Mouse (Mus musculus) C2C12 (cell line): ENCODE measurements around the gene Dedd. TPM values are rescaled to one million over a fixed set of nuclear protein-coding genes. Genes with fewer than 3 reads are reported as not detected.

Experiments
- H3K27me3 ChIP-seq: one replicate; pipeline ENCODE4 v1.6.1; 2011; ENCODE audit not compliant: control insufficient read depth, insufficient read depth, insufficient read length
- H3K36me3 ChIP-seq: one replicate; pipeline ENCODE4 v1.6.1; 2011; ENCODE audit not compliant: control insufficient read depth, insufficient read depth
- H3K4me3 ChIP-seq: one replicate; pipeline ENCODE4 v1.5.1; 2011; ENCODE audit warnings: mild to moderate bottlenecking, control low read depth; ENCODE audit not compliant: poor library complexity, insufficient read depth, severe bottlenecking
- H3K79me2 ChIP-seq: one replicate; pipeline ENCODE4 v1.6.1; 2011; ENCODE audit not compliant: control insufficient read depth, insufficient read depth
- H3K79me3 ChIP-seq: one replicate; pipeline ENCODE4 v1.6.1; 2011; ENCODE audit warnings: low read depth, control low read depth
- H3ac ChIP-seq: one replicate; pipeline ENCODE3; 2011; ENCODE audit warnings: low read depth; ENCODE audit not compliant: control insufficient read depth, insufficient read length
- CEBPB ChIP-seq: IDR thresholded peaks from one replicate; pipeline ENCODE4 v1.6.1; 2011; ENCODE audit warnings: low read depth, mild to moderate bottlenecking, control low read depth, moderate library complexity
- CTCF ChIP-seq: IDR thresholded peaks from one replicate; pipeline ENCODE4 v1.5.1; 2011; ENCODE audit not compliant: control insufficient read depth, insufficient read depth, insufficient read length
- FOSL1 ChIP-seq: IDR thresholded peaks from one replicate; pipeline ENCODE4 v1.8.0; 2011; ENCODE audit warnings: mild to moderate bottlenecking, low read length; ENCODE audit not compliant: poor library complexity, insufficient read depth, severe bottlenecking
- MAX ChIP-seq: IDR thresholded peaks from one replicate; pipeline ENCODE4 v1.6.1; 2011; ENCODE audit warnings: mild to moderate bottlenecking, control low read depth
- MYOD1 ChIP-seq: IDR thresholded peaks from one replicate; pipeline ENCODE4 v1.6.1; 2011; ENCODE audit warnings: low read depth; ENCODE audit not compliant: control insufficient read depth, insufficient read length
- MYOG ChIP-seq: IDR thresholded peaks from one replicate; pipeline ENCODE4 v1.6.1; 2011; ENCODE audit not compliant: control insufficient read depth, insufficient read length; ENCODE audit errors: extremely low read depth
- USF1 ChIP-seq: IDR thresholded peaks from one replicate; pipeline ENCODE4 v1.6.1; 2011; ENCODE audit warnings: low read depth, mild to moderate bottlenecking, control low read depth, moderate library complexity
- polyA plus RNA-seq: library from polyadenylated mRNA; unstranded; fragments of >200 nt; fragmentation: generic; extraction: Trizol; gene quantifications from one replicate; pipeline ENCODE4 v1.2.1, GENCODE M21; 2012; ENCODE audit warnings: missing spikeins

The Dedd gene
- polyA plus RNA-seq, 1 experiment: 44.8 TPM

DNA sequence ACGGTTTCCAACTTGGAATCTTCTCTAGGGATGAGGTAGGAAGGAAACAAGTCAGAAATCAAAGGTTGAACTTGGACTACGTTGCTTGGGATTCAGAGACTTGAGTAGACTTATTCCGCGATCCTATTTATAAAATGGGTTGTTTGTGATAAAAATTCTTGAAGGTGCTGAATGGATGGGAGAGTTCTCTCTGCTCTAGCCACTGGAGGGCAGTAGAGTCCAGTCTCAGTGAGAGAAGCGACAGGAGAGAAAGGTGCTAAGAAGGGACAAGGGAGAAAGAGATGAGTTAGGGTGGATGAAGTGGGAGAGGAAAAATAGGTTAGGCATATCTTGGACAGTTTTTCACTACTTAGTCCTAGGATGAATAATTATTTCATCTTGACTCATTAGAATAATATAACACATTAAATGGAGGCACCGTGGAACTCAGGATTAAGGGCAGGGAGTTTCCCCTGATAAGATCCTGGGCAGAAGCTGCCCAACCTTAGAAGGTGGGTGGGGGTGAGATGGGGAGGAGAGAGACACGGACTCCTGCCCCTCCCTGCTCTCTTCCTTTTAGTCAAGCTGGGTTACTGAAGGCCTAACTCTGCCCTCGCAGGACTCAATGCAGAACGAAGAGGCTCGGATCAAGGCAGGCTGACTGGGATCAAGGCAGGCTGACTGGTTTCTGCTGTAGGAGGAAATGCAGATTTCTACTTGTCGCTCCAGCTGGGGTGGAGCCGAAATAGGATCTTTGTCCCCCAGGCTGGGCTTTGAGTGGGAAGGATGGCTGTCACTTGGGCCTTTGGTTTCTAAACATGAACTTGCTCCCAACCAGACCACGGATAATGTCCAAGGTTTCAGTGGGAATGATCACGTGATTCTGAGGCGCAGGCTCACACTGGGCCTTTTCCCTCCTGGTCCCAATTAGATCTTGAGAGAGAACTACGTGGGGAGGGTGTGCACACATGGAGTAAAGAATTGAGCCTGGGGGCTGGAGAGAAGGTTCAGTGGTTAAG, 32.5 kb downstream of the Dedd start:
- Histone ChIP-seq H3K36me3 (peaks cover 27% of the 10 kb centered on the region), H3K79me2 (peaks cover 4% of the 10 kb centered on the region), H3K79me3 (no peaks in the 10 kb centered on the region), H3K27me3 (no peaks in the 10 kb centered on the region), H3ac (no peak overlapping the region), H3K4me3 (no peak overlapping the region)
- TF ChIP-seq FOSL1: no peak
- no peak for TF ChIP-seq MYOD1
- TF ChIP-seq USF1: no peak
- TF ChIP-seq MAX: no peak
- no peak for TF ChIP-seq CTCF
- TF ChIP-seq CEBPB: no peak
- no peak for TF ChIP-seq MYOG

DNA sequence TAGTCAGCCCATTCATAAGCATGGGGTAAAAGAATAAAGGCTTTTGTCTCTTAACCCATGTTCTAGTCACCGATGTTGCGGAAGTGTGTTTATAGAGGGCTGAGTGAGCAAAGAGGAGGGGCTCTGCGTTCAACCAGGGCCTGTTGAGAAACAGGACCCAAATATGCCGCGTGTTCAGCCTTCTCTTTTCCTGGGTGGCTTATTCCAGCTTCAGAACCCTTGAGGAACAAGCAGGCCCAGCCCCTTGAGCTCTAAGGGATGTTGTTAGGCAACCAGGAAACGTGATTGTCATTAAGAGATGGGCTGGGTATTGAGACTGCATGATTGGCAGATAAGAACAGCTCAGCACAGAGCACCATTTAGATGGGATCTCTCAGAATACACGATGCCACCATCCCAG, 37.0 kb downstream of the Dedd start:
- H3K27me3 ChIP-seq: no peaks in the 10 kb centered on the region
- H3K4me3 ChIP-seq: no peak overlapping the region
- no peaks in the 10 kb centered on the region for H3K79me2 ChIP-seq
- TF ChIP-seq FOSL1: no peak
- TF ChIP-seq USF1: no peak
- TF ChIP-seq CEBPB: no peak
- TF ChIP-seq MYOG: no peak
- TF ChIP-seq MAX: no peak
- TF ChIP-seq CTCF: no peak
- TF ChIP-seq MYOD1: no peak
- no peak overlapping the region for H3ac ChIP-seq
- H3K36me3 ChIP-seq: no peaks in the 10 kb centered on the region
- H3K79me3 ChIP-seq: no peaks in the 10 kb centered on the region

DNA sequence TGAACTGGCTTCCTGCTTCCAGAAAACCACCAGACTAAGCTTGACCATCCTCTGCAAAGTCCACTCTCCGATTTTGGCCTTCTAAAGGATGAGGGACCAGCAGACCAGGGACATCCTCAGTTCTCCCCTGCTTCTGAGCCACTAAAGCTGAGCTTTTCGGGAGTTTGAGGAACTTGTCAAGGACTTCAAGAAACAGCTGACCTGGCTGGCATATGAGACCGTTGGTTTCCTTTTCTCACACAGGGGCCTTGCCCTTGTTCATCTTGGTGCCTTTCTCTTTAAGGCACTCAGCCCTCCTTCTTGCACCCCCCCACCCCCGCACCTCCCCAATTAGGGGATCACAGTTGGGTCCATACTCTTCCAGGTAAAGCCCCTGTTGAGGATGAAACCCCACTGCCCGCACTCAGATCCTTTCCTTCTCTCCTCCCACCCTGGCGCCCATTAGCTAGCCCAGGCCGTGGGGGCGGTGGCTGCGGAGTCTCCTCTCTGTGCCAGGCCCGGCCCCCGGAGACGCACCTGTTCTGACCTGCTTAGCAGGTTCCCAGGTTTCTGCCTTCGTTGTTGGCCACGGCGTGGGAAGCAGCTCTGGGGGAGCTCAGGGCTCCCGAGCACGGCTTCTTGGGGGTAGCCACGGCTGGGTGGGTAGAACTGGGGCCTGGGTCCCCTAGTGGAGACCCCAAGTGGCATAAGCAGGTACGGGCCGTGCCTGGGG, 41.1 kb downstream of the Dedd start, which contains the start of gene Nectin4:
Gene Nectin4 (plus strand): TSS at position 255 of the 712 bp plus-strand sequence.
- Histone ChIP-seq H3K27me3 (no peaks in the 10 kb centered on the region), H3K79me2 (no peaks in the 10 kb centered on the region), H3K79me3 (no peaks in the 10 kb centered on the region), H3ac (no peak within 1 kb of the TSS), H3K36me3 (no peaks in the 10 kb centered on the region), H3K4me3 (no peak within 1 kb of the TSS)
- TF ChIP-seq MAX (no peak), USF1 (no peak), CEBPB (no peak), CTCF (no peak), FOSL1 (no peak), MYOD1 (no peak), MYOG (no peak)

DNA sequence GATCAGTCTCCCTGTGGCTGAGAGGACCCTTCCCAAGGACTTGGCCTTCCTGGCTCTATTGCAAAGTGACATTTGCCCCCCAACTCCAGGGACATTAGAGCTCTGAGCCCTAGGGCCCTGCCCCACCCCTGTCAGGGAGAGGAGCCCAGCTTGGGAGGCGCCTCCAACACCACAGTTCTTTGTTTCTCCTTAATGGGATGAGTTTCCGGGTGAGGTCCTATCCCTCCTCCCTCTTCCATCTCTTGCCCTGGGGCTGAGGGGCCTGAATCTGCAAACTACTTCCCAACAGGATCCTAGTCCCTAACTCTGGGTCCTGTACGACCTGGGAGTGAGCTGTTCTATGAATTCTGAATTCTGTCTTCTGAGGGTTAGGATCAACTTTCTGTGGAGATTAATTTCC, 43.9 kb downstream of the Dedd start:
- H3K27me3 ChIP-seq: no peaks in the 10 kb centered on the region

DNA sequence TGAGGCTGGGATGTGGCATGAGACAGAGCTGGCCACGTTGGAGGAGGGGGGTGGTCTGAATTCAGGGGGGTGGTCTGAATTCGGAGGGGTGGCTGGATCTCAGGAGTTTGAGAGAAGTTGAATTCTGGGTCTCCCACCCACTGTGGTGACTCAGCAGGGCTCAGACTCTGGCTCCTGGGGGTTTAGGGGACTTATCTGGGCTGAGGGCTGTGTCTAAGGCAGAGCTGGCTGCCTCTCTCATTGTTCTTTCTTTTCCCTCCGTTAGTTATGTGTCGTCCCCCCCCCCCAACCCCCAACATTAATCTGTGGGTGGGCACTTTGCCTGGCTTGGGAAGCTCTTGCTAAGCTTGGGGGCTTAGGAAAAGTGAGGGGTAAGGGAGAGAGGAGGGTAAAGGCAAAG, 45.0 kb downstream of the Dedd start:
- Histone ChIP-seq H3ac (no peak overlapping the region), H3K4me3 (no peak overlapping the region), H3K79me3 (no peaks in the 10 kb centered on the region), H3K27me3 (no peaks in the 10 kb centered on the region), H3K79me2 (no peaks in the 10 kb centered on the region), H3K36me3 (no peaks in the 10 kb centered on the region)
- TF ChIP-seq CTCF (no peak), FOSL1 (no peak), USF1 (no peak), MYOG (no peak), MAX (no peak), MYOD1 (no peak), CEBPB (no peak)

More for the DNA sequence above, 43.9 kb downstream of the Dedd start:
- no peaks in the 10 kb centered on the region for H3K36me3 ChIP-seq
- TF ChIP-seq MYOG (no peak), MAX (no peak), MYOD1 (no peak), CEBPB (no peak), CTCF (no peak), FOSL1 (no peak), USF1 (no peak)
- H3K79me2 ChIP-seq: no peaks in the 10 kb centered on the region
- H3K79me3 ChIP-seq: no peaks in the 10 kb centered on the region
- no peak overlapping the region for H3K4me3 ChIP-seq
- H3ac ChIP-seq: no peak overlapping the region
